Mouse (Mus musculus): ENCODE measurements around the gene 2310061I04Rik. TPM values are rescaled to one million over a fixed set of nuclear protein-coding genes. Genes with fewer than 3 reads are reported as not detected.

2310061I04Rik gene
- polyA plus RNA-seq, 1 experiment from 2014 or later: 55.3 TPM

- ATAC-seq (ENCODE audit: low FRiP score) (peak; percentile 14; the same call in 1 of the 2 replicates), DNase-seq (ENCODE audit: low spot score) (peak; percentile 81)
- H3K4me1 ChIP-seq (replicated peaks; ENCODE audit: control insufficient read depth, insufficient read depth, low read length): peaks cover 39% of the 10 kb centered on the region
- peak overlapping the region; percentile 97 for H3K4me2 ChIP-seq (replicated peaks)
- no peaks in the 10 kb centered on the region for H3K27me3 ChIP-seq (ENCODE audit: control insufficient read depth, insufficient read depth, low read length)
- H3K9ac ChIP-seq: peak overlapping the region; percentile 98
- peak overlapping the region; percentile 99 for H3K27ac ChIP-seq
- WGBS: under 1% methylated on average over 13 of the region's 13 CpGs
- peak overlapping the region; percentile 64 for H3K4me3 ChIP-seq (replicated peaks; ENCODE audit: low read length)
- H3K36me3 ChIP-seq (replicated peaks; ENCODE audit: control insufficient read depth, insufficient read depth): peaks cover 15% of the 10 kb centered on the region; the same call in 1 of the 2 replicates
- H3K9me3 ChIP-seq (ENCODE audit: control insufficient read depth, low read length): no peaks in the 10 kb centered on the region
These were observed 20.4 kb upstream of the 2310061I04Rik start for GRCm38 (mm10) chr17:35917463-35918251.

GRCm38 (mm10) chr17:35917143-35917462 is 19.9 kb upstream of the 2310061I04Rik start:
- Histone ChIP-seq H3K4me2 (replicated peaks) (peak overlapping the region; percentile 97), H3K4me3 (replicated peaks; ENCODE audit: low read length) (peak overlapping the region; percentile 64), H3K27ac (peak overlapping the region; percentile 99), H3K4me1 (replicated peaks; ENCODE audit: control insufficient read depth, insufficient read depth, low read length) (peaks cover 34% of the 10 kb centered on the region), H3K9ac (peak overlapping the region; percentile 98), H3K27me3 (ENCODE audit: control insufficient read depth, insufficient read depth, low read length) (no peaks in the 10 kb centered on the region), H3K36me3 (replicated peaks; ENCODE audit: control insufficient read depth, insufficient read depth) (peaks cover 15% of the 10 kb centered on the region; the same call in 1 of the 2 replicates), H3K9me3 (ENCODE audit: control insufficient read depth, low read length) (no peaks in the 10 kb centered on the region)
- 2% methylated on average over 8 of the region's 8 CpGs for WGBS
- DNase-seq (ENCODE audit: low spot score) (peak; percentile 54), ATAC-seq (ENCODE audit: low FRiP score) (no peak)

- Histone ChIP-seq H3K4me1 (replicated peaks; ENCODE audit: control insufficient read depth, insufficient read depth, low read length) (peaks cover 29% of the 10 kb centered on the region), H3K4me2 (replicated peaks) (peak within 1 kb of the TSS; percentile 97), H3K27me3 (ENCODE audit: control insufficient read depth, insufficient read depth, low read length) (no peaks in the 10 kb centered on the region), H3K4me3 (replicated peaks; ENCODE audit: low read length) (peak within 1 kb of the TSS; percentile 64), H3K9ac (peak within 1 kb of the TSS; percentile 98), H3K27ac (peak within 1 kb of the TSS; percentile 99), H3K9me3 (ENCODE audit: control insufficient read depth, low read length) (no peaks in the 10 kb centered on the region), H3K36me3 (replicated peaks; ENCODE audit: control insufficient read depth, insufficient read depth) (peaks cover 20% of the 10 kb centered on the region; the same call in 1 of the 2 replicates)
- DNase-seq (ENCODE audit: low spot score): peak; percentile 98
- under 1% methylated on average over 82 of the region's 83 CpGs for WGBS
- peak; percentile 95 for ATAC-seq (ENCODE audit: low FRiP score)
These were observed 19.3 kb upstream of the 2310061I04Rik start, which contains the start of the genes Mrps18b and Ppp1r10 for GRCm38 (mm10) chr17:35916297-35917142. Mrps18b (minus strand) TSS chr17:35916389. Ppp1r10 (plus strand) TSS chr17:35916434.

GRCm38 (mm10) chr17:35915538-35916296 is 18.5 kb upstream of the 2310061I04Rik start:
- DNase-seq (ENCODE audit: low spot score) (no peak), ATAC-seq (ENCODE audit: low FRiP score) (no peak)
- WGBS: 4% methylated on average over 28 of the region's 28 CpGs
- Histone ChIP-seq H3K27ac (peak overlapping the region; percentile 99), H3K4me2 (replicated peaks) (peak overlapping the region; percentile 97), H3K36me3 (replicated peaks; ENCODE audit: control insufficient read depth, insufficient read depth) (peaks cover 24% of the 10 kb centered on the region; the same call in 1 of the 2 replicates), H3K9me3 (ENCODE audit: control insufficient read depth, low read length) (no peaks in the 10 kb centered on the region), H3K27me3 (ENCODE audit: control insufficient read depth, insufficient read depth, low read length) (no peaks in the 10 kb centered on the region), H3K4me1 (replicated peaks; ENCODE audit: control insufficient read depth, insufficient read depth, low read length) (peaks cover 21% of the 10 kb centered on the region), H3K4me3 (replicated peaks; ENCODE audit: low read length) (peak overlapping the region; percentile 64), H3K9ac (peak overlapping the region; percentile 98)

GRCm38 (mm10) chr17:35914975-35915374 is 17.7 kb upstream of the 2310061I04Rik start:
- DNase-seq (ENCODE audit: low spot score) (no peak), ATAC-seq (ENCODE audit: low FRiP score) (no peak)
- Histone ChIP-seq H3K27me3 (ENCODE audit: control insufficient read depth, insufficient read depth, low read length) (no peaks in the 10 kb centered on the region), H3K36me3 (replicated peaks; ENCODE audit: control insufficient read depth, insufficient read depth) (peaks cover 24% of the 10 kb centered on the region; the same call in 1 of the 2 replicates), H3K4me3 (replicated peaks; ENCODE audit: low read length) (peak overlapping the region; percentile 64; the same call in 1 of the 2 replicates), H3K27ac (no peak overlapping the region), H3K9me3 (ENCODE audit: control insufficient read depth, low read length) (no peaks in the 10 kb centered on the region), H3K9ac (no peak overlapping the region), H3K4me2 (replicated peaks) (peak overlapping the region; percentile 97), H3K4me1 (replicated peaks; ENCODE audit: control insufficient read depth, insufficient read depth, low read length) (peaks cover 14% of the 10 kb centered on the region)
- 87% methylated on average over 6 of the region's 6 CpGs for whole genome bisulfite sequencing

- H3K4me2 ChIP-seq (replicated peaks): peak within 1 kb of the TSS; percentile 75
- no peaks in the 10 kb centered on the region for H3K27me3 ChIP-seq (ENCODE audit: control insufficient read depth, insufficient read depth, low read length)
- H3K27ac ChIP-seq: peak within 1 kb of the TSS; percentile 90
- peak; percentile 93 for ATAC-seq (ENCODE audit: low FRiP score)
- 3% methylated on average over 25 of the region's 25 CpGs for WGBS
- H3K4me3 ChIP-seq (replicated peaks; ENCODE audit: low read length): peak within 1 kb of the TSS; percentile 63
- peaks cover 60% of the 10 kb centered on the region for H3K36me3 ChIP-seq (replicated peaks; ENCODE audit: control insufficient read depth, insufficient read depth)
- DNase-seq (ENCODE audit: low spot score): peak; percentile 95
- peak within 1 kb of the TSS; percentile 85 for H3K9ac ChIP-seq
- peaks cover 15% of the 10 kb centered on the region for H3K4me1 ChIP-seq (replicated peaks; ENCODE audit: control insufficient read depth, insufficient read depth, low read length)
- no peaks in the 10 kb centered on the region for H3K9me3 ChIP-seq (ENCODE audit: control insufficient read depth, low read length)
These were observed 12.7 kb upstream of the 2310061I04Rik start, which contains the start of gene Atat1 for GRCm38 (mm10) chr17:35909919-35910369. Atat1 (minus strand) TSS chr17:35910075.

GRCm38 (mm10) chr17:35909186-35909918 is 12.1 kb upstream of the 2310061I04Rik start:
- H3K4me2 ChIP-seq (replicated peaks): peak overlapping the region; percentile 75
- no peak for DNase-seq (ENCODE audit: low spot score)
- H3K9me3 ChIP-seq (ENCODE audit: control insufficient read depth, low read length): no peaks in the 10 kb centered on the region
- peak; percentile 41 for ATAC-seq (ENCODE audit: low FRiP score)
- WGBS: 21% methylated on average over 20 of the region's 20 CpGs
- peaks cover 15% of the 10 kb centered on the region for H3K4me1 ChIP-seq (replicated peaks; ENCODE audit: control insufficient read depth, insufficient read depth, low read length)
- H3K27me3 ChIP-seq (ENCODE audit: control insufficient read depth, insufficient read depth, low read length): no peaks in the 10 kb centered on the region
- peak overlapping the region; percentile 85 for H3K9ac ChIP-seq
- peaks cover 65% of the 10 kb centered on the region for H3K36me3 ChIP-seq (replicated peaks; ENCODE audit: control insufficient read depth, insufficient read depth)
- H3K4me3 ChIP-seq (replicated peaks; ENCODE audit: low read length): peak overlapping the region; percentile 63
- peak overlapping the region; percentile 90 for H3K27ac ChIP-seq

- Histone ChIP-seq H3K27me3 (ENCODE audit: control insufficient read depth, insufficient read depth, low read length) (no peaks in the 10 kb centered on the region), H3K4me1 (replicated peaks; ENCODE audit: control insufficient read depth, insufficient read depth, low read length) (peaks cover 15% of the 10 kb centered on the region), H3K27ac (no peak overlapping the region), H3K4me3 (replicated peaks; ENCODE audit: low read length) (peak overlapping the region; percentile 63; the same call in 1 of the 2 replicates), H3K36me3 (replicated peaks; ENCODE audit: control insufficient read depth, insufficient read depth) (peaks cover 72% of the 10 kb centered on the region), H3K9ac (no peak overlapping the region), H3K9me3 (ENCODE audit: control insufficient read depth, low read length) (no peaks in the 10 kb centered on the region), H3K4me2 (replicated peaks) (peak overlapping the region; percentile 75)
- WGBS: 87% methylated on average over 2 of the region's 2 CpGs
- ATAC-seq (ENCODE audit: low FRiP score): no peak
- no peak for DNase-seq (ENCODE audit: low spot score)
These were observed 10.4 kb upstream of the 2310061I04Rik start for GRCm38 (mm10) chr17:35907609-35908008.

All from hindbrain, embryonic 14.5 days (tissue).